Mouse (Mus musculus) forebrain, embryonic 10.5 days (tissue): Measurements from ENCODE around the gene Icam4. TPM values are rescaled to one million over a fixed set of nuclear protein-coding genes. Genes with fewer than 3 reads are reported as not detected.

Experiments used
- DNase-seq: peaks from one replicate; pipeline ENCODE4 v3.0.0-alpha.2; 2017; ENCODE audit warnings: low spot score; ENCODE audit errors: extremely low spot score
- H3K27ac ChIP-seq: fragments of 300-500 bp; sonication (generic); 2 replicates; pipeline ENCODE4 v1.5.1; 2016; ENCODE audit warnings: mild to moderate bottlenecking
- H3K27me3 ChIP-seq: fragments of 300-500 bp; sonication (generic); 2 replicates; pipeline ENCODE4 v1.6.1; 2016; ENCODE audit warnings: mild to moderate bottlenecking; ENCODE audit not compliant: poor library complexity, severe bottlenecking
- H3K36me3 ChIP-seq: fragments of 300-500 bp; sonication (generic); replicated peaks from 2 replicates; pipeline ENCODE4 v1.6.1; 2016; ENCODE audit warnings: mild to moderate bottlenecking, moderate library complexity
- H3K4me1 ChIP-seq: fragments of 300-500 bp; sonication (generic); 2 replicates; pipeline ENCODE4 v1.6.1; 2016
- H3K4me3 ChIP-seq: fragments of 300-500 bp; sonication (generic); 2 replicates; pipeline ENCODE4 v1.5.1; 2016; ENCODE audit warnings: mild to moderate bottlenecking, moderate library complexity
- H3K9me3 ChIP-seq: fragments of 300-500 bp; sonication (generic); 2 replicates; pipeline ENCODE4 v1.6.1; 2016; ENCODE audit warnings: mild to moderate bottlenecking, moderate library complexity
- WGBS: fragments of 180-500 bp; shearing (Covaris S2); methylation state at CpG from one replicate; pipeline ENCODE4 v1.1.7; 2016; 5-methylcytosine and 5-hydroxymethylcytosine counted together
- polyA plus RNA-seq: library from polyadenylated mRNA; unstranded; fragments of >200 nt; fragmentation: Nextera tagmentation; extraction: Ambion mirVana; gene quantifications from 2 replicates; pipeline ENCODE4 v1.2.1, GENCODE M21; 2016

The Icam4 gene
- polyA plus RNA-seq, 1 experiment from 2014 or later, result 7.9 TPM

DNA sequence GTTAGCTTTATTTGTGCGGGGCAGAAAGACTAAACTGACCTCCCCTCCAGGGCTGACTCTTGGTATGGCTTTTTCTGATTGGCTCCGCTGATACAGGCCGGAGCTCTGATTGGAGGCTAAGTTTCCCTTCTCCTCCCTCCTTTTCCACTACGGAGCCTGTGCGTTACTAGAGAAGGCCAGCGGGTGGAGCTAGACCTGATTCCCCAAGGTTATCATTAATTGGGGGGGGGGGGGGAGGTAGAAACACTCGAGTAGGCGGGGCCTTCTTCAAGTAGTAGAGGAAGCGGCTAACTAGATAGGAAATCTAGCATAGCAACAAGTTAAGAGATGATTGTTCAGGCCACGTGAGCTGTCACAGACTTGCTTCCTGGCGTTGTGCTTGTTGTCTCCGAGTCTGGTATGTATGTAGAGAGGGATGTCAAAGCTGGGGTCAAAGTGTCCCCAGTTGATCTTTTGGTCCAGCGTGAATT lies 1.6 kb downstream of the Icam4 start:
- no peaks in the 10 kb centered on the region for H3K9me3 ChIP-seq
- peaks cover 63% of the 10 kb centered on the region for H3K4me1 ChIP-seq
- under 1% methylated on average over 13 of the region's 13 CpGs for WGBS

DNA sequence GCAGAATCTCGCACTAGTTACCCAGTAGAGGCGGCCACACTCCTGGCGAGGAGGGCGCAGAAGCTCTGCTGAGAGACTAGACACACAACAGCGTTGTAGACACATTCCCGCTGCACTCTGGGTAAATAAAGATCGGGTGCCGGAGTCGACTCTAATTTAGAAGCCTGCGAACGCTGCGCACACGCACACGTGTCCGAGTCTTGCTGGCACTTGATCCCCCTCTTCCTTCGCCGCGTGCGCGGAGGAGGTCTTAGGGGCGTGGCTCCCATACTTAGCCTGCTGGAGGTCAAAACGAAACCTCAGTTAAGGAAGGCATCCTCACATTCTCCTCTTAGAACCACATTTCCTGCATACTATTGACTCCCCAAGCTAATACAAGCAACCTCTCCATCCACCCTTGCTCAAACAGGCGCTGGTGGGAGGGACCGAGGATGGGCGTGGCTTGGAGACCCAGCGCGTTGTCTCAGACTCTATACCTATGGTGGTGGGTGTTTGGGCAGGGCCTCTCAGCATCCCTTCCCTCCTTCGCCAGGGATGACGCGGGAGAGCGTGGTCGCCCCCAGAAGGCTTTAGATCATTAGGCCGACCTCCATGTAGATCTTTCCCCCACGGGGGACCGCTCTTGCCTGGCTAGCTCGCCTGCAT lies 2.2 kb downstream of the Icam4 start:
- DNase-seq, result peak; percentile 60
- 0% methylated on average over 36 of the region's 36 CpGs for WGBS
- no peak overlapping the region for H3K27ac ChIP-seq

More for the DNA sequence above, 1.6 kb downstream of the Icam4 start:
- no peak overlapping the region for H3K27ac ChIP-seq
- H3K4me3 ChIP-seq, result peak overlapping the region; percentile 50
- H3K27me3 ChIP-seq, result peaks cover 100% of the 10 kb centered on the region
- DNase-seq, result peak; percentile 81
- H3K36me3 ChIP-seq, result no peaks in the 10 kb centered on the region

GRCm38 (mm10) chr9:21031896-21032351 lies 2.8 kb downstream of the Icam4 start, which contains the start of gene Icam5:
Gene Icam5 (plus strand): TSS chr9:21032073.
- WGBS, result under 1% methylated on average over 35 of the region's 35 CpGs
- Histone ChIP-seq H3K27me3 (peaks cover 100% of the 10 kb centered on the region), H3K4me3 (peak within 1 kb of the TSS; percentile 50), H3K27ac (peak within 1 kb of the TSS; percentile 5; the same call in 1 of the 2 replicates), H3K4me1 (peaks cover 74% of the 10 kb centered on the region), H3K36me3 (no peaks in the 10 kb centered on the region), H3K9me3 (no peaks in the 10 kb centered on the region)
- DNase-seq, result peak; percentile 39

More for the DNA sequence above, 2.2 kb downstream of the Icam4 start:
- Histone ChIP-seq H3K4me3 (peak overlapping the region; percentile 50), H3K27me3 (peaks cover 100% of the 10 kb centered on the region), H3K4me1 (peaks cover 68% of the 10 kb centered on the region), H3K9me3 (no peaks in the 10 kb centered on the region), H3K36me3 (no peaks in the 10 kb centered on the region)

DNA sequence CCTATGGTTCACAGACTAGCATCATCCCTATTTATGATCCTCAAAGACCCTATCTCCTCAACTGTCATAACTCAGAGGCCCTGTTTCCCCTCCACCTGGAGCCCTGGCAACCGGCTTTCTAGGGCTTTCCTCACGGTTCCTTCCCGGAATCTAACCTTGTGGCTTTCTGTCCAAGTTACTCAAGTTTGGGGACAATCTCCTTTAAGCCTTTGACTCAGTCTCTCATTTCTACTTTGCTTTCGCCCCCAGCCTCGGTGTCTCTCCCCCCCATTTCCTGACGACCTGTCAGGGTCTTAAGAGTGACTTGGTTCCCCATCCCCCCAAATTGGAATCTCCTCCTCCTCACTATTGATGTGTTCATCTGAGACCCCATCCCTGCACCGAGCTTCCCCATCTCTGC lies 3.3 kb downstream of the Icam4 start:
- Histone ChIP-seq H3K27ac (no peak overlapping the region), H3K27me3 (peaks cover 100% of the 10 kb centered on the region), H3K4me3 (peak overlapping the region; percentile 50), H3K36me3 (no peaks in the 10 kb centered on the region), H3K4me1 (peaks cover 80% of the 10 kb centered on the region), H3K9me3 (no peaks in the 10 kb centered on the region)
- 4% methylated on average over 7 of the region's 7 CpGs for WGBS
- no peak for DNase-seq

DNA sequence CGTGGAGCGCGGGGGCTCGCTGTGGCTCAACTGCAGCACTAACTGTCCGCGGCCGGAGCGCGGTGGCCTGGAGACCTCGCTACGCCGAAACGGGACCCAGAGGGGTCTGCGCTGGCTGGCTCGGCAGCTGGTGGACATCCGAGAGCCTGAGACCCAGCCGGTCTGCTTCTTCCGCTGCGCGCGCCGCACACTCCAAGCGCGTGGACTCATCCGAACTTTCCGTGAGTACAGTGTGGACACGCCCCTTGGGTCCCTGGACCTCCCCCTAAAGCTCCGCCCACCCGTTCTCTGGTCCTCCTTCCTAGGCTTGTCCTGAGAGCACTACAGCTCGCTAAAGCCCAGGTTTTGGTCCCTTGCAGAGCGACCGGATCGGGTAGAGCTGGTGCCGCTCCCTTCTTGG lies 4.0 kb downstream of the Icam4 start:
- Histone ChIP-seq H3K4me3 (peak overlapping the region; percentile 50), H3K36me3 (no peaks in the 10 kb centered on the region), H3K9me3 (no peaks in the 10 kb centered on the region), H3K27ac (no peak overlapping the region), H3K4me1 (peaks cover 81% of the 10 kb centered on the region), H3K27me3 (peaks cover 100% of the 10 kb centered on the region)
- WGBS, result under 1% methylated on average over 34 of the region's 34 CpGs
- DNase-seq, result peak; percentile 71

DNA sequence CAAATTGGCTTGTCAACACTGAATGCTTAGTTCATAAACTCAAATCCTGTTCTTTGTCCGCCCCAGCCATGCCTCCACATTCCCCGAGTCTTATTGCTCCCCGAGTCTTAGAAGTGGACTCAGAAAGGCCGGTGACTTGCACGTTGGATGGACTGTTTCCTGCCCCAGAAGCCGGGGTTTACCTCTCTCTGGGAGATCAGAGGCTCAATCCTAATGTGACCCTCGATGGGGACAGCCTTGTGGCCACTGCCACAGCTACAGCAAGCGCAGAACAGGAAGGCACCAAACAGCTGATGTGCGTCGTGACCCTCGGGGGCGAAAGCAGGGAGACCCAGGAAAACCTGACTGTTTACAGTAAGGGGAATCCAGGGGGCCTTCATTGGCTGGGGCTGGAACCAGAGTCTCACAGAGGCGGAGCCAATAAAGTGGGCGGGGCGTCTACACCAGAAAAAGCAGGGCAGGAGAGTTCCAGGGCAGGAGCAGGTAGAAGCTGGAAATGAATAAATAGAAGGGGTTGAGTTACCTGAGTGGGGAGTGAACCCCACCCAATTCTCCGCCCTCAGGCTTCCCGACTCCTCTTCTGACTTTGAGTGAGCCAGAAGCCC lies 5.4 kb downstream of the Icam4 start:
- H3K9me3 ChIP-seq, result peaks cover 6% of the 10 kb centered on the region; the same call in 1 of the 2 replicates
- no peak overlapping the region for H3K27ac ChIP-seq
- H3K27me3 ChIP-seq, result peaks cover 100% of the 10 kb centered on the region
- DNase-seq, result peak; percentile 26
- H3K36me3 ChIP-seq, result no peaks in the 10 kb centered on the region
- H3K4me1 ChIP-seq, result peaks cover 80% of the 10 kb centered on the region
- no peak overlapping the region for H3K4me3 ChIP-seq
- WGBS, result 1% methylated on average over 17 of the region's 17 CpGs

GRCm38 (mm10) chr9:21035586-21035985 lies 6.4 kb downstream of the Icam4 start:
- Histone ChIP-seq H3K9me3 (peaks cover 6% of the 10 kb centered on the region; the same call in 1 of the 2 replicates), H3K27ac (no peak overlapping the region), H3K36me3 (no peaks in the 10 kb centered on the region), H3K27me3 (peaks cover 100% of the 10 kb centered on the region), H3K4me3 (peak overlapping the region; percentile 24; the same call in 1 of the 2 replicates), H3K4me1 (peaks cover 70% of the 10 kb centered on the region)
- 10% methylated on average over 9 of the region's 9 CpGs for WGBS
- DNase-seq, result no peak

DNA sequence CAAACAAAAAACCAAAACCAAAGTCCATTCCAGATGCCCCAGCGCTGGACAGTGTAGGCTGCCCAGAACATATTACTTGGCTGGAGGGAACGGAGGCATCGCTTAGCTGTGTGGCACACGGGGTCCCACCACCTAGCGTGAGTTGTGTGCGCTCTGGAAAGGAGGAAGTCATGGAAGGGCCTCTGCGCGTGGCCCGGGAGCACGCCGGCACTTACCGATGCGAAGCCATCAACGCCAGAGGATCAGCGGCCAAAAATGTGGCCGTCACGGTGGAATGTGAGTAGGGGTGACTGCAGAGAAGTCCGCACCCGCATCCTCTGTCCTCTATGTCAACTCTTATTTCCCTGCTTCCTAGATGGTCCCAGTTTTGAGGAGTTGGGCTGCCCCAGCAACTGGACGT lies 7.0 kb downstream of the Icam4 start:
- peaks cover 6% of the 10 kb centered on the region; the same call in 1 of the 2 replicates for H3K9me3 ChIP-seq
- peaks cover 66% of the 10 kb centered on the region for H3K4me1 ChIP-seq
- H3K4me3 ChIP-seq, result no peak overlapping the region
- H3K36me3 ChIP-seq, result no peaks in the 10 kb centered on the region
- DNase-seq, result no peak
- H3K27ac ChIP-seq, result no peak overlapping the region
- WGBS, result 5% methylated on average over 20 of the region's 20 CpGs
- peaks cover 100% of the 10 kb centered on the region for H3K27me3 ChIP-seq

- peaks cover 99% of the 10 kb centered on the region for H3K27me3 ChIP-seq
- 3% methylated on average over 22 of the region's 22 CpGs for WGBS
- DNase-seq, result no peak
- peaks cover 6% of the 10 kb centered on the region; the same call in 1 of the 2 replicates for H3K9me3 ChIP-seq
- H3K36me3 ChIP-seq, result no peaks in the 10 kb centered on the region
- H3K27ac ChIP-seq, result no peak overlapping the region
- peak overlapping the region; percentile 49; the same call in 1 of the 2 replicates for H3K4me3 ChIP-seq
- peaks cover 61% of the 10 kb centered on the region for H3K4me1 ChIP-seq
Measured at GRCm38 (mm10) chr9:21036666-21037065, 7.5 kb downstream of the Icam4 start.

- Histone ChIP-seq H3K4me1 (peaks cover 53% of the 10 kb centered on the region), H3K4me3 (peak overlapping the region; percentile 49), H3K9me3 (peaks cover 6% of the 10 kb centered on the region; the same call in 1 of the 2 replicates), H3K27me3 (peaks cover 95% of the 10 kb centered on the region), H3K36me3 (no peaks in the 10 kb centered on the region), H3K27ac (peak overlapping the region; percentile 40; the same call in 1 of the 2 replicates)
- WGBS, result 2% methylated on average over 31 of the region's 31 CpGs
- DNase-seq, result no peak
Measured at GRCm38 (mm10) chr9:21037481-21037891, 8.3 kb downstream of the Icam4 start.

GRCm38 (mm10) chr9:21039779-21040178 lies 10.6 kb downstream of the Icam4 start:
- Histone ChIP-seq H3K4me1 (peaks cover 36% of the 10 kb centered on the region), H3K27me3 (peaks cover 72% of the 10 kb centered on the region), H3K4me3 (no peak overlapping the region), H3K36me3 (no peaks in the 10 kb centered on the region), H3K9me3 (peaks cover 6% of the 10 kb centered on the region; the same call in 1 of the 2 replicates), H3K27ac (no peak overlapping the region)
- 75% methylated on average over 3 of the region's 3 CpGs for WGBS
- no peak for DNase-seq

DNA sequence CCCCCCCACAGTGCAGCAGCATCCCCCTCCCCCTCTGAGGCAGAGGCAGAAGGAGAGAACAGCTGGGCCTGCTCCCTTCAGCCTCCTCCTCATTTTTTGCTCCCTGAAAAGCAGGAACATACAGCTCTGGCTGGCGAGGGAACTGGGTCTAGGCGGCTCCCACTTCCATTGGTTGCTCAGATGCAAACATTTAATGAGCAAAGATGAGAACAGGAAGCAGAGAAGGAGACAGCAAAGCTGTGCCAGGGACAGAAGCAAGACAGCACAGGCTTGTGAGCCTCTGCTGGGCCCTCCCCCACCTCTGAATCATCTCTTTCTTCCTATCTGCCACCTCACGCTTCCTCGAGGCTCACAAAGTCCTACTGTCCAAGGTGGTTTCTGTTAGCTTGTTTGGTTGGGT lies 12.1 kb downstream of the Icam4 start:
- peaks cover 57% of the 10 kb centered on the region for H3K27me3 ChIP-seq
- WGBS, result 53% methylated on average over 4 of the region's 4 CpGs

GRCm38 (mm10) chr9:21043563-21043962 lies 14.4 kb downstream of the Icam4 start:
- Histone ChIP-seq H3K4me3 (no peak overlapping the region), H3K36me3 (no peaks in the 10 kb centered on the region), H3K9me3 (peaks cover 6% of the 10 kb centered on the region; the same call in 1 of the 2 replicates), H3K4me1 (peaks cover 4% of the 10 kb centered on the region; the same call in 1 of the 2 replicates), H3K27ac (no peak overlapping the region), H3K27me3 (peaks cover 34% of the 10 kb centered on the region)
- no peak for DNase-seq
- 86% methylated on average over 4 of the region's 4 CpGs for WGBS

More for the DNA sequence above, 12.1 kb downstream of the Icam4 start:
- Histone ChIP-seq H3K27ac (no peak overlapping the region), H3K36me3 (no peaks in the 10 kb centered on the region), H3K9me3 (peaks cover 6% of the 10 kb centered on the region; the same call in 1 of the 2 replicates), H3K4me1 (peaks cover 24% of the 10 kb centered on the region), H3K4me3 (no peak overlapping the region)
- no peak for DNase-seq
